In the genomic region with DNA sequence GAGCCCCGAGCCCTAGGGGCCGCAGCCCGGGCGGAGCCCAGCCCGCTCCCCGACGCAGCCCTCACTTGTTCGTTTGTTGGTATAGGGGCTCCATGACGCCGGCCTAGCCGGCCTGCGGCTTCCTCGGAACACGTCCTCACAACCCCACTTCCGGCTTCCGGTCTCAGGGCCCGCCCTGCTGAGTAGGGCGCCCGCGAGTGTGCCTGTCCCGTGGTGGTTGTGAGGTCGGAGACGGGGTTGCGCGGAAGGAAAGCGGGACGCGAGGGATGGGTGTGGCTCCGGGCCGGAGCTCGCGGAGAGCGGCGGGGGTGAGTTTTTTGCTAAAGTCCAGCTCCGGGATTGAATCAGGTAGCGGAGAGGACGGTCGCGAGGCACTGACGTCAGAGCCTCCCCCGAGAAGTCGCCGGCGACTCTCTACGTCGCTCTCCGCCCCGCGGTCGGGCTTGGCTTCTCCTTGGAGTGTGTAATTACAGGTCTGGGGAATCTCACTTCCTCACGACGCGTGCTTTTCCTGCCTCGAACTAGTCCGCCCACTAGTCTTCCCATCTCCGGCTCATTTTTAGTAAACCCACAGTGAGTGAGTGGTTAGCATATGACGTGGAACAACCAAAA, we compare ENCODE assay signal across 8 mouse cellular contexts. TPM values are rescaled to one million over a fixed set of nuclear protein-coding genes. Genes with fewer than 3 reads are reported as not detected.
A peak's percentile ranks its signal among the peaks of the same experiment; 100 is the strongest.
DNase-seq lines count a peak whose midpoint lies in the region; ATAC-seq lines count a peak whose summit lies in the region.

A gene (minus strand): TSS at position 334 of the 612 bp plus-strand sequence.

- peak; percentile 95 for DNase-seq in CD4-positive helper T cell, adult 2 months (ENCODE audit: low read depth, low spot score)
- peak; percentile 81 for DNase-seq in brain, embryonic 18.5 days (ENCODE audit: low read depth, low spot score)
- DNase-seq in kidney, postnatal 10 days, result peak; percentile 94
- peak; percentile 94 for DNase-seq in natural killer cell, adult 2 months (ENCODE audit: low spot score in 2 of 2)

- WGBS in heart, embryonic 13.5 days, result under 1% methylated on average over 57 of the region's 57 CpGs
- 2% methylated on average over 57 of the region's 57 CpGs for WGBS in liver, embryonic 12.5 days (ENCODE audit: insufficient replicate concordance)
- under 1% methylated on average over 57 of the region's 57 CpGs for WGBS in stomach, embryonic 15.5 days

- H3K9me3 ChIP-seq in heart, embryonic 13.5 days, result no peaks in the 10 kb centered on the region
- H3K9me3 ChIP-seq in liver, embryonic 12.5 days (replicated peaks), result no peaks in the 10 kb centered on the region
- H3K9me3 ChIP-seq in stomach, embryonic 15.5 days, result no peaks in the 10 kb centered on the region

- H3K4me3 ChIP-seq in heart, embryonic 13.5 days, result peak within 1 kb of the TSS; percentile 98
- H3K4me3 ChIP-seq in liver, embryonic 12.5 days, result peak within 1 kb of the TSS; percentile 88
- H3K4me3 ChIP-seq in stomach, embryonic 15.5 days (replicated peaks), result peak within 1 kb of the TSS; percentile 94

- 0 out of 2 replicates have a peak, but pooled peaks cover 7% of the 10 kb centered on the region for H3K36me3 ChIP-seq in heart, embryonic 13.5 days
- H3K36me3 ChIP-seq in liver, embryonic 12.5 days, result peaks cover 11% of the 10 kb centered on the region; the same call in 1 of the 2 replicates
- H3K36me3 ChIP-seq in stomach, embryonic 15.5 days, result 0 out of 2 replicates have a peak, but pooled peaks cover 2% of the 10 kb centered on the region

- H3K9ac ChIP-seq in heart, embryonic 13.5 days, result peak within 1 kb of the TSS; percentile 94
- H3K9ac ChIP-seq in liver, embryonic 12.5 days, result peak within 1 kb of the TSS; percentile 90
- peak within 1 kb of the TSS; percentile 94 for H3K9ac ChIP-seq in stomach, embryonic 15.5 days

- no peaks in the 10 kb centered on the region for H3K27me3 ChIP-seq in heart, embryonic 13.5 days (replicated peaks)
- no peaks in the 10 kb centered on the region for H3K27me3 ChIP-seq in liver, embryonic 12.5 days (replicated peaks)
- no peaks in the 10 kb centered on the region for H3K27me3 ChIP-seq in stomach, embryonic 15.5 days (replicated peaks)

- peak; percentile 96 for ATAC-seq in erythroid progenitor cell, adult 5-6 weeks (replicated peaks; ENCODE audit: low FRiP score, poor library complexity, severe bottlenecking)
- peak; percentile 90 for ATAC-seq in heart, embryonic 13.5 days (ENCODE audit: extremely low read depth, insufficient number of reproducible peaks, low FRiP score, low TSS enrichment)
- peak; percentile 96 for ATAC-seq in liver, embryonic 12.5 days
- peak; percentile 94 for ATAC-seq in stomach, embryonic 15.5 days (ENCODE audit: insufficient read depth, low FRiP score, low read depth)

- H3K4me1 ChIP-seq in heart, embryonic 13.5 days, result peaks cover 19% of the 10 kb centered on the region
- peaks cover 18% of the 10 kb centered on the region for H3K4me1 ChIP-seq in liver, embryonic 12.5 days
- H3K4me1 ChIP-seq in stomach, embryonic 15.5 days, result no peaks in the 10 kb centered on the region

- H3K4me2 ChIP-seq in heart, embryonic 13.5 days, result peak within 1 kb of the TSS; percentile 71
- peak within 1 kb of the TSS; percentile 74 for H3K4me2 ChIP-seq in liver, embryonic 12.5 days
- H3K4me2 ChIP-seq in stomach, embryonic 15.5 days, result peak within 1 kb of the TSS; percentile 61

- H3K27ac ChIP-seq in heart, embryonic 13.5 days (replicated peaks), result peak within 1 kb of the TSS; percentile 98
- H3K27ac ChIP-seq in liver, embryonic 12.5 days, result peak within 1 kb of the TSS; percentile 88
- H3K27ac ChIP-seq in stomach, embryonic 15.5 days, result peak within 1 kb of the TSS; percentile 98

RNA-seq across cellular contexts. Expression of the gene that starts here (rescaled TPM):
- 13.0 and 16.3 TPM in 2 replicates for total RNA-seq in erythroid progenitor cell, adult 5-6 weeks (2015; ENCODE audit: low replicate concordance)
- 14.8 and 15.2 TPM in 2 replicates for total RNA-seq in erythroid progenitor cell, adult 5-6 weeks (2017; ENCODE audit: low replicate concordance)
- 58.3 and 64.7 TPM in 2 replicates for polyA plus RNA-seq in heart, embryonic 13.5 days (2015; fragmentation: Nextera tagmentation; extraction: Ambion mirVana)
- polyA plus RNA-seq in liver, embryonic 12.5 days (2016; fragmentation: Nextera tagmentation; extraction: Ambion mirVana), result 54.4 and 55.2 TPM in 2 replicates
- polyA plus RNA-seq in stomach, embryonic 15.5 days (2015; fragmentation: Nextera tagmentation; extraction: Ambion mirVana), result 66.5 and 73.9 TPM in 2 replicates

Comparison
In these comparisons a context has a peak if more than half of its experiments do, and no peak if none do; other contexts are left out.
1. Peak in every context shown above with its lines: DNase-seq, ATAC-seq, H3K4me3 ChIP-seq and H3K27ac ChIP-seq.